Mouse (Mus musculus) spleen, adult 18-20 months (tissue): ENCODE data around the gene Olfr1415.
"Not testable (repeated sequence)": the region's sequence is repeated elsewhere in the genome, so short reads cannot be mapped to it uniquely, and the experiment has no call there.

ENCODE experiments used
- DNase-seq, 2 experiments: peaks; one replicate each; pipeline ENCODE4 v3.0.0; 2022; ENCODE audit warnings: mixed read lengths in 2 of 2

Olfr1415 gene

GRCm38 (mm10) chr1:92496001-92496400, at the start of gene Olfr1415:
Gene Olfr1415 (minus strand): TSS chr1:92496101.
- DNase-seq, result no peak

- DNase-seq, result no peak
Observed at GRCm38 (mm10) chr1:92539071-92539470, 43.2 kb upstream of the Olfr1415 start.

- DNase-seq, result no peak
Observed at GRCm38 (mm10) chr1:92536972-92537371, 41.1 kb upstream of the Olfr1415 start.

GRCm38 (mm10) chr1:92523764-92524163, 27.9 kb upstream of the Olfr1415 start:
- DNase-seq, result no peak

GRCm38 (mm10) chr1:92521376-92521775, 25.5 kb upstream of the Olfr1415 start:
- DNase-seq, result no peak

GRCm38 (mm10) chr1:92519046-92519445, 23.1 kb upstream of the Olfr1415 start:
- no peak for DNase-seq

- DNase-seq, result no peak
Observed at GRCm38 (mm10) chr1:92518561-92518960, 22.7 kb upstream of the Olfr1415 start, which contains the start of gene Olfr1414. Gene Olfr1414 (minus strand): TSS chr1:92518661.

GRCm38 (mm10) chr1:92515390-92515789, 19.5 kb upstream of the Olfr1415 start:
- no peak for DNase-seq

- not testable (repeated sequence) for DNase-seq
Observed at GRCm38 (mm10) chr1:92511646-92512045, 15.7 kb upstream of the Olfr1415 start.

- no peak for DNase-seq
Observed at GRCm38 (mm10) chr1:92485013-92485412, 10.9 kb downstream of the Olfr1415 start, which contains the start of gene Olfr1416. Gene Olfr1416 (minus strand): TSS chr1:92485113.

- no peak for DNase-seq
Observed at GRCm38 (mm10) chr1:92474066-92474578, 21.8 kb downstream of the Olfr1415 start.

- peak; percentile 87 to 98 for DNase-seq
Observed at GRCm38 (mm10) chr1:92473165-92474041, 22.5 kb downstream of the Olfr1415 start, which contains the start of gene Ndufa10. Gene Ndufa10 (minus strand): TSS chr1:92473860.

- DNase-seq, result no peak
Observed at GRCm38 (mm10) chr1:92468891-92469290, 27.0 kb downstream of the Olfr1415 start.

- no peak for DNase-seq
Observed at GRCm38 (mm10) chr1:92458416-92458815, 37.5 kb downstream of the Olfr1415 start.

GRCm38 (mm10) chr1:92457758-92458157, 38.1 kb downstream of the Olfr1415 start:
- no peak for DNase-seq

GRCm38 (mm10) chr1:92453751-92454445, 42.0 kb downstream of the Olfr1415 start:
- DNase-seq, result no peak

GRCm38 (mm10) chr1:92448293-92448692, 47.6 kb downstream of the Olfr1415 start:
- DNase-seq, result no peak

- no peak for DNase-seq
Observed at GRCm38 (mm10) chr1:92441453-92442063, 54.3 kb downstream of the Olfr1415 start.

GRCm38 (mm10) chr1:92440066-92440750, 55.7 kb downstream of the Olfr1415 start:
- no peak for DNase-seq
